Mouse (Mus musculus): ENCODE results near the gene Accsl.

Accsl gene

DNA sequence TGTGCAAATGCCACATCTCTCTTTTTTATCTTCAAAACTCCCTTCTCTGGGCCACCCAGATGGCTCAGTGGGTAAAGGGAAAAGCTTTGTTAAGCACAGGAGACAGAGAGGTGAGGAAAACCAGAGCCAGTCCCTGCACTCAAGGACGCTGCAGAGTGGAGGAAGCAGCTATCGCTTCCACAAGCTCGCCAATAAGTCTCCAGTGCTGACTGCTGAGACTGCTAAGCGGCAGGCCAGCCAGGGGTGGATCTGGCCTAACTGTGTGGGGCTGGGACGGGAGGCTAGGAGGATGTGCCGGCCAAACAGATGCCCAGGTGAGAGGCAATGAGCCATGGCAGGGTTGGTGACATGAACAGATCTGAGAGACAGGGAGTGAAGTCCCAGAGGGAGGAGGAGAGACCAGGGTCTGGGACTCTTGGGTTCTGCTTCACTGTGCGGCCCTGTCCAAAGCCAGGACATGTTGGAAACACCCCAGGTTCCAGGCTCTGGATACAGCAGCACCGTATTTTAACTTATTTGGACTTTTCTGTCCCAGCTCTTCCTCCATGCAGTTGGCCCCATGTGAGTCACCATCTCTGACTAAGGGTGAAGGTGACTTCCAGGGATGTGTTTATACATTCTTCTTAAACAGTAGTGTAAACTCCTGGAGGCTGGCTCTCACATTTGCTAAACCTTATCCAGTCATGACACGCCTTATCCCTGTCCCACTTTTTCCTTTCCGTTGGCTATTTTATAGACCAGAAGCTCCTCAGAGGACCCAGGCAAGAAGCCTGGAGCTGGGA lies 17.2 kb upstream of the Accsl start:
- CTCF ChIA-PET = interaction anchor here in 2 of 4 experiments (0.7 to 1.6 kb wide), 3 partner anchors 17 to 100 kb away, joined by 3 to 5 read pairs (median 3); partner anchors contain the start of gene Accsl (in 1 of the 2)
- POLR2A ChIA-PET = interaction anchor here in 2 of 4 experiments (0.7 to 2.7 kb wide), 18 partner anchors 11 to 660 kb away, joined by 3 to 12 read pairs (median 5); partner anchors contain the start of genes Accs (in 1 of the 2) and Accsl (in 1 of the 2)

- ChIA-PET CTCF (interaction anchor here (0.6 to 2.5 kb wide), 27 partner anchors 8 to 870 kb away, joined by 3 to 16 read pairs (median 4); partner anchors contain the start of gene Accsl (in 1 of the 4)), POLR2A (interaction anchor here in 2 of 4 experiments (0.6 to 1.7 kb wide), 6 partner anchors 8 to 885 kb away, joined by 3 to 6 read pairs (median 4); no protein-coding TSS in a partner anchor)
Observed at GRCm38 (mm10) chr2:93883066-93883465, 14.1 kb upstream of the Accsl start.

DNA sequence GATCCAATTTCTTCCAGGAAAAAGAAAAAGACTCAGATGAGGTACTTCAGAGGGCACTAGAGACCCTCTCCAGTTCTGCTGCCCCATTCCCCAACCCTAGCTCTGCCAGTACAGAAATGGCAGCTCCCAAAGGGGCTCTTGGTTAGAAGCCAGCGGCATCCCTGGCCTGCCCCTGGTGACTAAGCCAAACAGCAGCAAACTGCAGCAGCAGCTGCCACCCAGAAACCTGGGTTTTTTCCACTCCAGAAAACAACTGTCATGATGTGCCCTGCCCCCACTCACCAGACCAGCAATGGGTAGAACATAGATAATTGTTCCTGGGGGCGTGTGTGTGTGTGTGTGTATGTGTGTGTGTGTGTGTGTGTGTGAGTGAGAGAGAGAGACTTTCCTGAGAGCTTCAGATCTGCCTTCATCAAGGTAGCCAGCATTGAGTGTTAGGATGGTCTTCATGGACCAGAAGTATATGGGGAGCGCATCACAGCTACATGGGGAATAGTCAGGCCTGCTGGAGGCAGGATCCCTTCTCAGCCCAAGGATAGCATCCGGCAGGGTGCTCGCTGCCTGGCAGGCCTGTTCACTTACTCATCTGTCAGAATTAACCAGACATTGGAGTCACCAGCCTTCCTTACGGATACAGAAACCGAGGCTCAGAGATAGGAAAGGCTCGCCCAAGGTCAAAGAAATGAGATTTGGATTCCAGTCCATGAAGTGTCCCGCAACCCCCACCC lies 12.8 kb upstream of the Accsl start:
- CTCF ChIA-PET = interaction anchor here (0.6 to 2.5 kb wide), 9 partner anchors 8 to 467 kb away, joined by 3 to 16 read pairs (median 4); partner anchors contain the start of gene Accs (in 1 of the 4)
- POLR2A ChIA-PET = interaction anchor here in 2 of 4 experiments (1.0 to 1.7 kb wide), 4 partner anchors 9 to 80 kb away, joined by 3 to 5 read pairs (median 3); partner anchors contain the start of gene Accsl (in 1 of the 2)

GRCm38 (mm10) chr2:93880981-93881380 lies 12.0 kb upstream of the Accsl start:
- ChIA-PET POLR2A (interaction anchor here in 2 of 4 experiments (1.0 to 1.2 kb wide), 2 partner anchors 12 to 81 kb away, joined by 3 read pairs; partner anchors contain the start of gene Accsl (in 1 of the 2)), CTCF (interaction anchor here in 3 of 4 experiments (0.7 to 2.5 kb wide), 3 partner anchors 63 to 121 kb away, joined by 3 to 9 read pairs (median 4); no protein-coding TSS in a partner anchor)

- ChIA-PET POLR2A (interaction anchor here in 1 of 4 experiments (1.1 to 1.6 kb wide), 3 partner anchors 10 to 12 kb away, joined by 3 to 4 read pairs (median 3); partner anchors contain the start of gene Accsl), CTCF (interaction anchor here in 1 of 4 experiments (0.8 kb wide), 1 partner anchor 74 kb away, joined by 4 read pairs; no protein-coding TSS in a partner anchor)
Observed at GRCm38 (mm10) chr2:93880450-93880849, 11.5 kb upstream of the Accsl start.

GRCm38 (mm10) chr2:93877005-93877404 lies 8.0 kb upstream of the Accsl start:
- POLR2A ChIA-PET = interaction anchor here in 2 of 4 experiments (1.4 to 1.6 kb wide), 2 partner anchors 8 to 56 kb away, joined by 5 to 8 read pairs; partner anchors contain the start of gene Accsl (in 1 of the 2)
- CTCF ChIA-PET = interaction anchor here in 2 of 4 experiments (0.6 kb wide), 2 partner anchors 108 to 147 kb away, joined by 5 to 8 read pairs; no protein-coding TSS in a partner anchor

DNA sequence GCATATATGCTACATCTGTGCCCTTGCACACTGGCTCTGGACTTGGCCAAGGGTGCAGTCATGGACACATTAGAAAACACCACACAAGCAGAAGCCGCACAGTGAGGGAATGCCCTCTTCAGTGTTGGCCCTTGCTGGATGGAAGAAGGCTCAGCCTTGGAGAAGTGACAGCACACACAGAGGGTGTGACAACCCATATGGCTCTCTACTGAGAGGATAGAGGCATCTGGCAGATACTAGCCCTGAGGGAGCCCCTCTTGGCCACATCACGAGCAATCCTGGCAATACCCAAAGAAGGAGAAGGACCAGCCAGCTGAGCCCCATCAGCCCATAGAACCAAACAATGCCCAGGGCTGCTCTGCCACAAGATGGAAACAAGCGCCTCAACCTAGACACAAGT lies 5.6 kb upstream of the Accsl start:
- CTCF ChIA-PET = interaction anchor here in 3 of 4 experiments (0.7 to 1.4 kb wide), 4 partner anchors 9 to 128 kb away, joined by 3 to 7 read pairs (median 4); no protein-coding TSS in a partner anchor
- POLR2A ChIA-PET = interaction anchor here in 3 of 4 experiments (0.5 to 3.5 kb wide), 7 partner anchors 11 to 78 kb away, joined by 3 to 12 read pairs (median 3); partner anchors contain the start of gene Accs (in 1 of the 3)

DNA sequence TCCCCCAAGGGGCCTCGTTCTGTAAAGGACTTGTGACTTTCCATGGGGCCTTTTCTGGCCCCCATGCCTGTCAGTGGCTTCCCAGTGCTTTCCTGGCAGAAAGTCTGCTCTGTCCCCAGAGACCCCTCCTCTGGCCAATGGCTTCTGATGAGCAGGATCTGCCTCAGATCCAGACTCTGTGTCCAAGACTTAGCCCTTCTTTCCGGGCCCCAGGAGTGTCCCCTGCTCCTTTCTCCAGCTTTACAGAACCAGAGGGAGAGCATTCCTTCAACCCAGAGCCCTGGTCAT lies 5.2 kb upstream of the Accsl start:
- ChIA-PET POLR2A (interaction anchor here (0.5 to 3.5 kb wide), 14 partner anchors 9 to 151 kb away, joined by 3 to 12 read pairs (median 4); partner anchors contain the start of gene Accs (in 1 of the 4)), CTCF (interaction anchor here (0.7 to 6.1 kb wide), 10 partner anchors 8 to 128 kb away, joined by 3 to 50 read pairs (median 4); no protein-coding TSS in a partner anchor)

GRCm38 (mm10) chr2:93873449-93874226 lies 4.7 kb upstream of the Accsl start:
- ChIA-PET CTCF (interaction anchor here (1.0 to 6.1 kb wide), 10 partner anchors 9 to 129 kb away, joined by 3 to 50 read pairs (median 4); no protein-coding TSS in a partner anchor), POLR2A (interaction anchor here (0.5 to 3.5 kb wide), 16 partner anchors 9 to 1529 kb away, joined by 3 to 12 read pairs (median 4); partner anchors contain the start of gene Accs (in 1 of the 4))

DNA sequence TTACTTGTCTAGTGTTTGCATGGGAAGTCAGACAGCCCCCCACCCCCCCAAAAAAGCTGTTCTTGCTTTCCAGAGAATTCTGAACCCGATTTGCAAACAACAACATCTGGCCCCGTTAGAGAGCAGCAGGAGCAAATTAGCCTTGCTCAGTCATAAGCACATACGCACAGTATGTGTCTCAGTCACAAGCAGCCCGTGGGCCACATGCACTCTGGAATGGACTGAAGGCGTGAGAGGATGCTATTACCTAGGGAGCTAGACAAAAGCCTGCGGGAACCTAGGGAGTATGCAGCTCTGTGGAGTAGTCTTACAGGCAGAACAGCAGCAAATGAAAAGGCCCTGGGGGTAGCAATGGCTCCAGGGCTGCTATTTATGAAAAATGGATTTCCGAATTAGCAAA lies 3.3 kb upstream of the Accsl start:
- ChIA-PET CTCF (interaction anchor here in 3 of 4 experiments (0.6 to 6.1 kb wide), 10 partner anchors 11 to 1262 kb away, joined by 3 to 50 read pairs (median 5); no protein-coding TSS in a partner anchor), POLR2A (interaction anchor here in 3 of 4 experiments (0.6 to 3.5 kb wide), 13 partner anchors 11 to 410 kb away, joined by 3 to 12 read pairs (median 4); partner anchors contain the start of gene Accs (in 1 of the 3))

- ChIA-PET POLR2A (interaction anchor here in 2 of 4 experiments (0.6 to 3.5 kb wide), 13 partner anchors 8 to 183 kb away, joined by 3 to 15 read pairs (median 4); partner anchors contain the start of gene Accs (in 1 of the 2)), CTCF (interaction anchor here (0.6 to 6.1 kb wide), 12 partner anchors 12 to 371 kb away, joined by 3 to 50 read pairs (median 6); partner anchors contain the start of gene Accs (in 1 of the 4))
Observed at GRCm38 (mm10) chr2:93871411-93871925, 2.5 kb upstream of the Accsl start.

DNA sequence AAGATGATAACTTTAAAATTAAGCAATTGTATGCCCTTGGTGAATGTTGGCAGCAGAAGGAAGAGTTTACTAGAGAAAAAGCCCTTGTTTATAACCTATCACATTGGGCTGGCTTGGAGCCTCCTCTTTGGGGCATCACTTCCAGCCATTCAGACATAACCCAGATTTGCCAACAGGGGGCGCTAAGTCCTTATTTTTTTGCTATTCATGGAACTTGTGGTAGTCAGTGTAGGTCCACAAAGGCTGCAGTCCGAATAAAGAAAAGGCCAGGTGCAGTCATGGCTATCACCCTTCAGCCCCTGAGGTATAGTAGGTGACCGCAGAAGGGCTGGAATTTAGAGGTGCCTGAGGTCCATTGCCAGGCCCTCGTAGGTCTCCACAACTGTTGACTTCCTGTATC lies 1.9 kb upstream of the Accsl start:
- ChIA-PET CTCF (interaction anchor here (0.8 to 6.1 kb wide), 8 partner anchors 13 to 131 kb away, joined by 3 to 50 read pairs (median 8); no protein-coding TSS in a partner anchor), POLR2A (interaction anchor here in 2 of 4 experiments (0.9 to 3.5 kb wide), 11 partner anchors 12 to 171 kb away, joined by 3 to 15 read pairs (median 4); partner anchors contain the start of gene Accs (in 1 of the 2))

DNA sequence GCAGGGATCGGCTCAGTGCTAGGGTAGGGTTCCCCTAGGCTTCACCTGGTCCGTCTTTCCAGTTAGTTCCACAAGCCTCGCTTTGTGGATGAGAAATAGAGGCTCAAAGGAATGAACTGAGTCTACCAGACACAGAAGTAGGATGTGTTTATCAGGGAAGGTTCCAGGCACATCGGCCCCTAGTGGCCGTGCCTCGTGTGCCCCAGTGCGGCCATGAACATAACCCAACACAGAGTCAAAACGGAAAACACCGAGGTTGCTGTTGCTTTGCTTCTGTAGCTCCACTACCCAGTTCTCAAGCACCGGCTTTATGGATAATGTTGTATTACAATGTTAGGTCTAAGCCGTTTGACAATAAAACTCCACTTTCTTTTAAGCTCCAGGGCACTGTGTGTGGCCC lies 391 bp downstream of the Accsl start:
- ChIA-PET CTCF (interaction anchor here (0.6 to 6.1 kb wide), 20 partner anchors 11 to 407 kb away, joined by 3 to 50 read pairs (median 3); partner anchors contain the start of genes Accs (in 1 of the 4), Ext2 (in 1 of the 4) and Gm13889 (in 1 of the 4)), POLR2A (interaction anchor here in 3 of 4 experiments (0.6 to 3.0 kb wide), 45 partner anchors 8 to 566 kb away, joined by 3 to 17 read pairs (median 4); partner anchors contain the start of genes Accs (in 3 of the 3), Alkbh3 (in 1 of the 3), Ext2 (in 1 of the 3) and Gm13889 (in 1 of the 3))

- POLR2A ChIA-PET = interaction anchor here (0.5 to 1.9 kb wide), 8 partner anchors 8 to 402 kb away, joined by 3 to 7 read pairs (median 3); partner anchors contain the start of gene Accs (in 2 of the 4)
- CTCF ChIA-PET = interaction anchor here in 2 of 4 experiments (0.7 to 1.2 kb wide), 2 partner anchors 13 to 81 kb away, joined by 3 to 5 read pairs; partner anchors contain the start of gene Accs (in 1 of the 2)
Observed at GRCm38 (mm10) chr2:93863229-93863628, 5.7 kb downstream of the Accsl start.

DNA sequence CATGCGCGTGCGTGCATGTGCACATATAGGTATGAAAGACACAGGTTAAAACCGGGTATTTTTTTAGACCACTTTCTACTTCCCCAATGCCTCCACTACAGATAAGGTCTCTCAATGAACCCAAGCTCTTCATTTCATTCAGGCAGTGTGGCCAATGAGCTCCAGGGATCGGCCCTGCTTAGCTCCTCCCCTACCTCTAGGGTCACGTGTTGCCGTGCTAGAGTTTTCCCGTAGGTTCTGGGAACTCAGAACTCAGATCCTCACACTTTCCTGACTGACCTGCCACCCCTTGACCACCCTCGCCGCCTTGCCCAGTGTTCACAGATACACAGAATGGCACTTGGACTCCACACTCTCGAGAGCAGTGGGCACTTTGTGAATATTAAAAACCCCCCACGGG lies 10.1 kb downstream of the Accsl start:
- ChIA-PET POLR2A (interaction anchor here in 3 of 4 experiments (1.0 to 2.2 kb wide), 7 partner anchors 9 to 35 kb away, joined by 3 to 14 read pairs (median 5); partner anchors contain the start of genes Accs (in 2 of the 3) and Accsl (in 1 of the 3)), CTCF (interaction anchor here in 3 of 4 experiments (0.6 to 1.9 kb wide), 4 partner anchors 9 to 386 kb away, joined by 3 to 5 read pairs (median 3); partner anchors contain the start of genes Accs (in 2 of the 3) and Accsl (in 1 of the 3))

DNA sequence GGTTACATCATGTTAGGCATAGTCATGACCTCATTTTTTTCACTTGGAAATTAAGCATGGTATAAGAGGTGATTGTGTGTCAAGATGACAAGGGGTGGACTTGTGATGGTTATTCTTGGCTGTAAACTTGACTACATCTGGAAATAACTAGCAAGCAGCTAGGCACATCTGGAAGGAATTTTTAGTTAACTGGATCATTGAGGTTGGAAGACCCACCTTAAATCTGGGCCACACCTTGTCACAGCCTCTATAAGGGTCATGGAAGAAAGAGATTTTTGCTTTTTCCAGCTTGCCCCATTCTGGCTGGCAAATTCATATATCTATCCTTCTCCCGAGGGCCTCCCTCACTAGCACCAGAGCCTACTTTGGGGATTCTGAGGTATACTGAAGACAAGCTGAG lies 17.7 kb downstream of the Accsl start:
- ChIA-PET CTCF (no interaction called here), POLR2A (no interaction called here)

Data from embryonic stem cell, embryonic (primary cell).